Mouse (Mus musculus): ENCODE data around the gene Lypd8. TPM values are rescaled to one million over a fixed set of nuclear protein-coding genes. Genes with fewer than 3 reads are reported as not detected.

Lypd8 gene
- polyA plus RNA-seq, 1 experiment from 2014 or later: not detected

GRCm38 (mm10) chr11:58377273-58377672 lies 1.6 kb upstream of the Lypd8 start:
- Histone ChIP-seq H3K36me3 (ENCODE audit: control insufficient read depth, insufficient read depth, low read length) (no peaks in the 10 kb centered on the region), H3K4me1 (ENCODE audit: control insufficient read depth, insufficient read depth, low read length) (no peaks in the 10 kb centered on the region), H3K27me3 (ENCODE audit: control insufficient read depth, insufficient read depth, low read length) (no peaks in the 10 kb centered on the region), H3K27ac (ENCODE audit: low read depth, low read length) (no peak overlapping the region), H3K4me3 (ENCODE audit: low read depth, low read length) (no peak overlapping the region), H3K9ac (replicated peaks; ENCODE audit: low read depth, low read length) (no peak overlapping the region), H3K9me3 (ENCODE audit: control insufficient read depth, low read length) (no peaks in the 10 kb centered on the region), H3K4me2 (ENCODE audit: low read depth, low read length) (no peak overlapping the region)
- no peak for ATAC-seq (ENCODE audit: low read depth)
- whole genome bisulfite sequencing: 73% methylated on average over 2 of the region's 2 CpGs

DNA sequence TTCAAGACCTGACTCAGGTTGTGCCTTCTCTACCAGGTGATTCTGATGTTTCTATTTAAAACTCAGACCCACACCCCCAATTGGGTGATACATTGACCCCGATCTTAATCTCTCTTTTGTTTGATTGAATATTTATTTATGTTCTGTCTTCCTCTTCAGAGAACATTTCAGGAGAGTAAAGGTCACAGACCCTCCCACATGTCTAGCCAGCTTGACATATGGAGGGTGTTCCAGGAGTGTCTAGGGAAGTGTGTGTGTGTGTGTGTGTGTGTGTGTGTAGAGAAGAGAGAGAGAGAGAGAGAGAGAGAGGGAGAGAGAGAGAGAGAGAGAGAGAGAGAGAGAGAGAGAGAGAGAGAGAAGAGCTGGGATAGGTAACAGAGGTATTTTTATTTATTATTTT lies 1.2 kb upstream of the Lypd8 start:
- Histone ChIP-seq H3K4me1 (ENCODE audit: control insufficient read depth, insufficient read depth, low read length) (no peaks in the 10 kb centered on the region), H3K36me3 (ENCODE audit: control insufficient read depth, insufficient read depth, low read length) (no peaks in the 10 kb centered on the region), H3K27me3 (ENCODE audit: control insufficient read depth, insufficient read depth, low read length) (no peaks in the 10 kb centered on the region), H3K4me3 (ENCODE audit: low read depth, low read length) (no peak overlapping the region), H3K9ac (replicated peaks; ENCODE audit: low read depth, low read length) (no peak overlapping the region), H3K4me2 (ENCODE audit: low read depth, low read length) (no peak overlapping the region), H3K27ac (ENCODE audit: low read depth, low read length) (no peak overlapping the region), H3K9me3 (ENCODE audit: control insufficient read depth, low read length) (no peaks in the 10 kb centered on the region)
- 88% methylated on average over 1 of the region's 1 CpGs for WGBS
- no peak for ATAC-seq (ENCODE audit: low read depth)

- Histone ChIP-seq H3K9me3 (ENCODE audit: control insufficient read depth, low read length) (no peaks in the 10 kb centered on the region), H3K4me3 (ENCODE audit: low read depth, low read length) (no peak overlapping the region), H3K36me3 (ENCODE audit: control insufficient read depth, insufficient read depth, low read length) (no peaks in the 10 kb centered on the region), H3K4me2 (ENCODE audit: low read depth, low read length) (no peak overlapping the region), H3K4me1 (ENCODE audit: control insufficient read depth, insufficient read depth, low read length) (no peaks in the 10 kb centered on the region), H3K27ac (ENCODE audit: low read depth, low read length) (no peak overlapping the region), H3K27me3 (ENCODE audit: control insufficient read depth, insufficient read depth, low read length) (no peaks in the 10 kb centered on the region), H3K9ac (replicated peaks; ENCODE audit: low read depth, low read length) (no peak overlapping the region)
- WGBS: 93% methylated on average over 1 of the region's 1 CpGs
- no peak for ATAC-seq (ENCODE audit: low read depth)
Measured at GRCm38 (mm10) chr11:58379516-58379915, 673 bp downstream of the Lypd8 start.

GRCm38 (mm10) chr11:58382471-58382870 lies 3.6 kb downstream of the Lypd8 start:
- 92% methylated on average over 6 of the region's 6 CpGs for WGBS
- H3K4me1 ChIP-seq (ENCODE audit: control insufficient read depth, insufficient read depth, low read length): no peaks in the 10 kb centered on the region
- no peak overlapping the region for H3K4me3 ChIP-seq (ENCODE audit: low read depth, low read length)
- no peak overlapping the region for H3K4me2 ChIP-seq (ENCODE audit: low read depth, low read length)
- no peaks in the 10 kb centered on the region for H3K36me3 ChIP-seq (ENCODE audit: control insufficient read depth, insufficient read depth, low read length)
- no peak overlapping the region for H3K27ac ChIP-seq (ENCODE audit: low read depth, low read length)
- ATAC-seq (ENCODE audit: low read depth): no peak
- H3K9me3 ChIP-seq (ENCODE audit: control insufficient read depth, low read length): no peaks in the 10 kb centered on the region
- H3K9ac ChIP-seq (replicated peaks; ENCODE audit: low read depth, low read length): no peak overlapping the region
- H3K27me3 ChIP-seq (ENCODE audit: control insufficient read depth, insufficient read depth, low read length): no peaks in the 10 kb centered on the region

- Histone ChIP-seq H3K4me3 (ENCODE audit: low read depth, low read length) (no peak overlapping the region), H3K4me1 (ENCODE audit: control insufficient read depth, insufficient read depth, low read length) (peaks cover 8% of the 10 kb centered on the region; the same call in 1 of the 2 replicates), H3K36me3 (ENCODE audit: control insufficient read depth, insufficient read depth, low read length) (no peaks in the 10 kb centered on the region), H3K9ac (replicated peaks; ENCODE audit: low read depth, low read length) (no peak overlapping the region), H3K9me3 (ENCODE audit: control insufficient read depth, low read length) (no peaks in the 10 kb centered on the region), H3K27ac (ENCODE audit: low read depth, low read length) (no peak overlapping the region), H3K4me2 (ENCODE audit: low read depth, low read length) (no peak overlapping the region), H3K27me3 (ENCODE audit: control insufficient read depth, insufficient read depth, low read length) (no peaks in the 10 kb centered on the region)
- WGBS: 50% methylated on average over 6 of the region's 6 CpGs
- ATAC-seq (ENCODE audit: low read depth): peak; percentile 89; the same call in 1 of the 2 replicates
Measured at GRCm38 (mm10) chr11:58399985-58400645, 21.3 kb downstream of the Lypd8 start.

GRCm38 (mm10) chr11:58400655-58401054 lies 21.8 kb downstream of the Lypd8 start:
- H3K4me2 ChIP-seq (ENCODE audit: low read depth, low read length): 0 out of 2 replicates have a peak overlapping the region, but pooled peaks have one; percentile 14
- peak overlapping the region; percentile 44; the same call in 1 of the 2 replicates for H3K27ac ChIP-seq (ENCODE audit: low read depth, low read length)
- H3K4me1 ChIP-seq (ENCODE audit: control insufficient read depth, insufficient read depth, low read length): peaks cover 8% of the 10 kb centered on the region; the same call in 1 of the 2 replicates
- H3K9ac ChIP-seq (replicated peaks; ENCODE audit: low read depth, low read length): no peak overlapping the region
- peak; percentile 38; the same call in 1 of the 2 replicates for ATAC-seq (ENCODE audit: low read depth)
- no peaks in the 10 kb centered on the region for H3K27me3 ChIP-seq (ENCODE audit: control insufficient read depth, insufficient read depth, low read length)
- no peaks in the 10 kb centered on the region for H3K9me3 ChIP-seq (ENCODE audit: control insufficient read depth, low read length)
- H3K36me3 ChIP-seq (ENCODE audit: control insufficient read depth, insufficient read depth, low read length): no peaks in the 10 kb centered on the region
- WGBS: 40% methylated on average over 5 of the region's 5 CpGs
- no peak overlapping the region for H3K4me3 ChIP-seq (ENCODE audit: low read depth, low read length)

DNA sequence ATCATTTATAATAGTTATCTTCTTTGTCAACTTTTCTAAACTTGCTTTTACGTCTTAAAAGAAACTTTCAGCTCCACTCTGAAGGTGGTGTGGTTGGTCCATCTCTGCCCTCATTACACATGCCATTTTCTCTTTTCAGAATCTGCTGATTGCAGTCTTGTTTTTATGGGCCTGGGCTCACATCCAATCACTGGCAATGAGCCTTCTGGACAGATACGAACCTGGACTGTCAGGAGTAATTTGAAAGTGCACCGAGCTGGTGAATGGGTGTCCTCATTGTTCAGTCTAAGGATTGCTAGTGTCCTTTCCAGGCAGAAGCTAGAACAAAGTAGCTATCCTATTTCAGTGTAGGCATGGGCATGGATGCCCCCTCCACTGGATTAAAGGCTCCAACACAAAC lies 29.2 kb downstream of the Lypd8 start:
- no peak for ATAC-seq (ENCODE audit: low read depth)
- no peaks in the 10 kb centered on the region for H3K36me3 ChIP-seq (ENCODE audit: control insufficient read depth, insufficient read depth, low read length)
- H3K4me1 ChIP-seq (ENCODE audit: control insufficient read depth, insufficient read depth, low read length): no peaks in the 10 kb centered on the region
- no peak overlapping the region for H3K4me2 ChIP-seq (ENCODE audit: low read depth, low read length)
- H3K27ac ChIP-seq (ENCODE audit: low read depth, low read length): no peak overlapping the region
- 62% methylated on average over 3 of the region's 3 CpGs for WGBS
- H3K9me3 ChIP-seq (ENCODE audit: control insufficient read depth, low read length): no peaks in the 10 kb centered on the region
- no peak overlapping the region for H3K4me3 ChIP-seq (ENCODE audit: low read depth, low read length)
- no peaks in the 10 kb centered on the region for H3K27me3 ChIP-seq (ENCODE audit: control insufficient read depth, insufficient read depth, low read length)
- no peak overlapping the region for H3K9ac ChIP-seq (replicated peaks; ENCODE audit: low read depth, low read length)

DNA sequence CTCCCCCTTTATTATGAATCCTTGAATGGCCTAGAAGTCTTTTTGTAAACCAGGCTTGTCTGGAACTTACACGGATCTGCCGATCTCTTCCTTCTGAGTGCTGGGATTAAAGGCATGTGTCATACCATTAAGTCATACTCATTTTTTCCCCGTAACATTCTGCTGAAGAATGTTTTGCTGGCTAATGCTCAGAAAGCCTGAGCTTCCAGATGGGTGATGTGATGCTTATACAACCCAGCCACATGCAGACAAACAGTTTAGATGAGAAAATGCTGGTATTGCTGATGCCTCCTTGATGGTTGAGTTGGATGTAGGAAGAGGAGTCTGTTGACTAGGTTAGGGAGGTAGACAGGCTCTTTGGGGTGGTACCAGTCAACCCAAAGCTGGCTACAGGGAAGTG lies 39.5 kb downstream of the Lypd8 start:
- WGBS: 79% methylated on average over 3 of the region's 3 CpGs
- no peak overlapping the region for H3K9ac ChIP-seq (replicated peaks; ENCODE audit: low read depth, low read length)

GRCm38 (mm10) chr11:58420815-58421214 lies 42.0 kb downstream of the Lypd8 start, which contains the start of gene 1810065E05Rik:
Gene 1810065E05Rik, plus strand, starts transcription at chr11:58421111.
- H3K27ac ChIP-seq (ENCODE audit: low read depth, low read length): no peak within 1 kb of the TSS
- no peaks in the 10 kb centered on the region for H3K27me3 ChIP-seq (ENCODE audit: control insufficient read depth, insufficient read depth, low read length)
- 36% methylated on average over 1 of the region's 1 CpGs for WGBS
- H3K36me3 ChIP-seq (ENCODE audit: control insufficient read depth, insufficient read depth, low read length): no peaks in the 10 kb centered on the region
- no peak within 1 kb of the TSS for H3K4me2 ChIP-seq (ENCODE audit: low read depth, low read length)
- no peaks in the 10 kb centered on the region for H3K4me1 ChIP-seq (ENCODE audit: control insufficient read depth, insufficient read depth, low read length)
- H3K9me3 ChIP-seq (ENCODE audit: control insufficient read depth, low read length): no peaks in the 10 kb centered on the region
- no peak for ATAC-seq (ENCODE audit: low read depth)
- H3K4me3 ChIP-seq (ENCODE audit: low read depth, low read length): no peak within 1 kb of the TSS
- H3K9ac ChIP-seq (replicated peaks; ENCODE audit: low read depth, low read length): no peak within 1 kb of the TSS

More for the DNA sequence above, 39.5 kb downstream of the Lypd8 start:
- no peaks in the 10 kb centered on the region for H3K27me3 ChIP-seq (ENCODE audit: control insufficient read depth, insufficient read depth, low read length)
- no peaks in the 10 kb centered on the region for H3K4me1 ChIP-seq (ENCODE audit: control insufficient read depth, insufficient read depth, low read length)
- no peak for ATAC-seq (ENCODE audit: low read depth)
- no peak overlapping the region for H3K4me2 ChIP-seq (ENCODE audit: low read depth, low read length)
- H3K36me3 ChIP-seq (ENCODE audit: control insufficient read depth, insufficient read depth, low read length): no peaks in the 10 kb centered on the region
- no peak overlapping the region for H3K27ac ChIP-seq (ENCODE audit: low read depth, low read length)
- no peaks in the 10 kb centered on the region for H3K9me3 ChIP-seq (ENCODE audit: control insufficient read depth, low read length)
- no peak overlapping the region for H3K4me3 ChIP-seq (ENCODE audit: low read depth, low read length)

Data from neural tube, embryonic 14.5 days (tissue).